Mouse (Mus musculus) megakaryocyte, embryonic 14.5 days (primary cell): ENCODE data around the gene Miox. TPM values are rescaled to one million over a fixed set of nuclear protein-coding genes. Genes with fewer than 3 reads are reported as not detected.

Experiments used
- H3K27me3 ChIP-seq: replicated peaks from 2 replicates; pipeline ENCODE3; 2012; ENCODE audit warnings: inconsistent platforms
- H3K36me3 ChIP-seq: replicated peaks from 2 replicates; pipeline ENCODE3; 2012; ENCODE audit warnings: low read length, inconsistent platforms, mixed read lengths
- H3K4me1 ChIP-seq: 2 replicates; pipeline ENCODE4 v1.6.1; 2012; ENCODE audit warnings: inconsistent platforms
- H3K4me3 ChIP-seq: replicated peaks from 2 replicates; pipeline ENCODE3; 2012; ENCODE audit warnings: moderate library complexity, mild to moderate bottlenecking, inconsistent platforms
- H3K9me3 ChIP-seq: 2 replicates; pipeline ENCODE4 v1.6.1; 2012; ENCODE audit warnings: inconsistent platforms
- FLI1 ChIP-seq: IDR thresholded peaks from 2 replicates; pipeline ENCODE4 v1.6.1; 2012; ENCODE audit warnings: low read length, inconsistent platforms, mixed read lengths
- GATA1 ChIP-seq: IDR thresholded peaks from 3 replicates; pipeline ENCODE4 v1.6.1; 2012; ENCODE audit warnings: mixed read lengths, low read length, inconsistent platforms, borderline replicate concordance
- polyA plus RNA-seq: library from polyadenylated mRNA; stranded (reverse); fragments of >175 nt; gene quantifications from 2 replicates; pipeline ENCODE4 v1.2.3, GENCODE M21; 2012; ENCODE audit warnings: low replicate concordance; ENCODE audit not compliant: insufficient read depth

Gene Miox
- polyA plus RNA-seq, 1 experiment, result not detected

- TF ChIP-seq GATA1 (no peak), FLI1 (no peak)
- Histone ChIP-seq H3K4me3 (peak overlapping the region; percentile 99), H3K4me1 (peaks cover 71% of the 10 kb centered on the region), H3K36me3 (peaks cover 35% of the 10 kb centered on the region), H3K9me3 (no peaks in the 10 kb centered on the region), H3K27me3 (peaks cover 24% of the 10 kb centered on the region)
Measured at GRCm38 (mm10) chr15:89374340-89374739, 40.1 kb downstream of the Miox start.

GRCm38 (mm10) chr15:89374801-89375534, 40.8 kb downstream of the Miox start:
- H3K36me3 ChIP-seq, result peaks cover 29% of the 10 kb centered on the region
- TF ChIP-seq GATA1 (no peak), FLI1 (no peak)
- peaks cover 27% of the 10 kb centered on the region for H3K27me3 ChIP-seq
- H3K4me3 ChIP-seq, result peak overlapping the region; percentile 7
- no peaks in the 10 kb centered on the region for H3K9me3 ChIP-seq
- H3K4me1 ChIP-seq, result peaks cover 75% of the 10 kb centered on the region

GRCm38 (mm10) chr15:89376040-89376439, 41.8 kb downstream of the Miox start:
- Histone ChIP-seq H3K4me3 (no peak overlapping the region), H3K27me3 (peaks cover 27% of the 10 kb centered on the region), H3K36me3 (peaks cover 18% of the 10 kb centered on the region), H3K4me1 (peaks cover 69% of the 10 kb centered on the region), H3K9me3 (no peaks in the 10 kb centered on the region)
- TF ChIP-seq GATA1 (no peak), FLI1 (no peak)

- no peaks in the 10 kb centered on the region for H3K9me3 ChIP-seq
- TF ChIP-seq FLI1, result no peak
- TF ChIP-seq GATA1, result no peak
Measured at GRCm38 (mm10) chr15:89376957-89377356, 42.8 kb downstream of the Miox start, which contains the start of gene Tymp. Gene Tymp (minus strand): TSS chr15:89377039.

GRCm38 (mm10) chr15:89377362-89377761, 43.2 kb downstream of the Miox start:
- no peak overlapping the region for H3K4me3 ChIP-seq
- peaks cover 27% of the 10 kb centered on the region for H3K27me3 ChIP-seq
- peaks cover 56% of the 10 kb centered on the region for H3K4me1 ChIP-seq
- TF ChIP-seq GATA1, result no peak
- TF ChIP-seq FLI1, result no peak
- peaks cover 5% of the 10 kb centered on the region for H3K36me3 ChIP-seq
- H3K9me3 ChIP-seq, result no peaks in the 10 kb centered on the region

More at GRCm38 (mm10) chr15:89376957-89377356, 42.8 kb downstream of the Miox start, which contains the start of gene Tymp:
- peaks cover 60% of the 10 kb centered on the region for H3K4me1 ChIP-seq
- H3K27me3 ChIP-seq, result peaks cover 27% of the 10 kb centered on the region
- H3K36me3 ChIP-seq, result peaks cover 9% of the 10 kb centered on the region
- no peak within 1 kb of the TSS for H3K4me3 ChIP-seq

- no peak for TF ChIP-seq FLI1
- no peak for TF ChIP-seq GATA1
- Histone ChIP-seq H3K27me3 (peaks cover 34% of the 10 kb centered on the region), H3K4me3 (peak overlapping the region; percentile 90), H3K9me3 (no peaks in the 10 kb centered on the region), H3K4me1 (peaks cover 47% of the 10 kb centered on the region), H3K36me3 (no peaks in the 10 kb centered on the region)
Measured at GRCm38 (mm10) chr15:89377938-89378828, 44.0 kb downstream of the Miox start.

GRCm38 (mm10) chr15:89378831-89379401, 44.7 kb downstream of the Miox start, which contains the start of gene Odf3b:
Gene Odf3b (minus strand): TSS chr15:89379282.
- Histone ChIP-seq H3K4me1 (peaks cover 43% of the 10 kb centered on the region), H3K27me3 (peaks cover 37% of the 10 kb centered on the region), H3K4me3 (peak within 1 kb of the TSS; percentile 90), H3K9me3 (no peaks in the 10 kb centered on the region), H3K36me3 (no peaks in the 10 kb centered on the region)
- TF ChIP-seq FLI1, result no peak
- TF ChIP-seq GATA1, result no peak

GRCm38 (mm10) chr15:89379429-89379828, 45.2 kb downstream of the Miox start:
- Histone ChIP-seq H3K27me3 (peaks cover 42% of the 10 kb centered on the region), H3K9me3 (no peaks in the 10 kb centered on the region)

GRCm38 (mm10) chr15:89384617-89385016, 50.4 kb downstream of the Miox start, which contains the start of gene Klhdc7b:
Gene Klhdc7b (plus strand): TSS chr15:89384917.
- TF ChIP-seq FLI1, result no peak
- TF ChIP-seq GATA1, result no peak
- H3K4me1 ChIP-seq, result peaks cover 6% of the 10 kb centered on the region

More at GRCm38 (mm10) chr15:89379429-89379828, 45.2 kb downstream of the Miox start:
- Histone ChIP-seq H3K4me1 (peaks cover 37% of the 10 kb centered on the region), H3K36me3 (no peaks in the 10 kb centered on the region), H3K4me3 (peak overlapping the region; percentile 90)
- TF ChIP-seq GATA1 (no peak), FLI1 (no peak)

More at GRCm38 (mm10) chr15:89384617-89385016, 50.4 kb downstream of the Miox start, which contains the start of gene Klhdc7b:
- no peak within 1 kb of the TSS for H3K4me3 ChIP-seq
- peaks cover 62% of the 10 kb centered on the region for H3K27me3 ChIP-seq
- H3K36me3 ChIP-seq, result no peaks in the 10 kb centered on the region
- H3K9me3 ChIP-seq, result no peaks in the 10 kb centered on the region

Other genes starting within 250 kb of the Miox start
- gene Selenoo, start 245.3 kb upstream of the Miox start, polyA plus RNA-seq, result 3.7 and 8.9 TPM in 2 replicates
- gene Tubgcp6, start 211.3 kb upstream of the Miox start, polyA plus RNA-seq, result 12.5 and 18.5 TPM in 2 replicates
- gene Hdac10, start 205.7 kb upstream of the Miox start, polyA plus RNA-seq, result 3.8 and 7.9 TPM in 2 replicates
- not detected in 2 replicates for gene Mapk12, start 193.7 kb upstream of the Miox start, polyA plus RNA-seq
- gene Mapk11, start 184.8 kb upstream of the Miox start, polyA plus RNA-seq, result 0.29 TPM in 1 of 2 replicates, not detected in the other
- 71.6 and 100 TPM in 2 replicates for gene Plxnb2, start 153.6 kb upstream of the Miox start, polyA plus RNA-seq
- 3.6 and 10.0 TPM in 2 replicates for gene Dennd6b, start 137.9 kb upstream of the Miox start, polyA plus RNA-seq
- 20.7 and 31.2 TPM in 2 replicates for gene Ppp6r2, start 122.8 kb upstream of the Miox start, polyA plus RNA-seq
- 171 and 172 TPM in 2 replicates for gene Sbf1, start 19.1 kb upstream of the Miox start, polyA plus RNA-seq
- 4.0 TPM in 1 of 2 replicates, not detected in the other for gene Adm2, start 11.7 kb upstream of the Miox start, polyA plus RNA-seq
- 65.0 and 111 TPM in 2 replicates for gene Lmf2, start 21.3 kb downstream of the Miox start, polyA plus RNA-seq
- gene Ncaph2, start 21.3 kb downstream of the Miox start, polyA plus RNA-seq, result 21.9 and 44.6 TPM in 2 replicates
- gene Sco2, start 39.4 kb downstream of the Miox start, polyA plus RNA-seq, result 47.2 and 56.7 TPM in 2 replicates
- gene Tymp, start 42.6 kb downstream of the Miox start, polyA plus RNA-seq, result 0.41 and 6.8 TPM in 2 replicates
- gene Odf3b, start 44.9 kb downstream of the Miox start, polyA plus RNA-seq, result 16.5 and 19.6 TPM in 2 replicates
- gene Klhdc7b, start 50.5 kb downstream of the Miox start, polyA plus RNA-seq, result 0.07 TPM in 1 of 2 replicates, not detected in the other
- not detected in 2 replicates for gene Syce3, start 76.1 kb downstream of the Miox start, polyA plus RNA-seq
- 0.31 TPM in 1 of 2 replicates, not detected in the other for gene Cpt1b, start 91.5 kb downstream of the Miox start, polyA plus RNA-seq
- not detected in 2 replicates for gene C730034F03Rik, start 95.2 kb downstream of the Miox start, polyA plus RNA-seq
- 0.13 and 0.50 TPM in 2 replicates for gene Gm44502, start 95.3 kb downstream of the Miox start, polyA plus RNA-seq
- gene Chkb, start 95.5 kb downstream of the Miox start, polyA plus RNA-seq, result 27.6 and 63.0 TPM in 2 replicates
- gene Mapk8ip2, start 119.5 kb downstream of the Miox start, polyA plus RNA-seq, result not detected in 2 replicates
- gene Arsa, start 143.0 kb downstream of the Miox start, polyA plus RNA-seq, result 82.1 and 91.3 TPM in 2 replicates
- 37.4 and 85.0 TPM in 2 replicates for gene Shank3, start 165.2 kb downstream of the Miox start, polyA plus RNA-seq
- gene Acr, start 233.9 kb downstream of the Miox start, polyA plus RNA-seq, result 0.49 and 3.0 TPM in 2 replicates